Mouse (Mus musculus): ENCODE data around the gene Arhgap9.

- TF ChIP-seq CTCF (IDR thresholded peaks at IDR 0.05): no peak
- no peak for TF ChIP-seq EP300 (IDR thresholded peaks at IDR 0.05; ENCODE audit: insufficient read depth, low read depth, low read length)
Observed at GRCm38 (mm10) chr10:127323131-127323855, 1.5 kb downstream of the Arhgap9 start.

Measured in heart, adult 2 months (tissue).